Mouse (Mus musculus) cortical plate, adult 2 months (tissue): ENCODE results near the gene Iqck.

Experiments
- CTCF ChIP-seq: fragments of 200-500 bp; IDR thresholded peaks from 2 replicates; pipeline ENCODE4 v1.5.1; 2011; ENCODE audit warnings: mild to moderate bottlenecking, control low read depth, low read length; ENCODE audit not compliant: insufficient read depth; ENCODE audit errors: extremely low read depth
- POLR2A ChIP-seq: fragments of 200-500 bp; IDR thresholded peaks from 2 replicates; pipeline ENCODE4 v1.6.1; 2011; ENCODE audit warnings: mild to moderate bottlenecking, low read length, control low read depth; ENCODE audit not compliant: insufficient read depth; ENCODE audit errors: extremely low read depth

- TF ChIP-seq POLR2A (no peak), CTCF (no peak)
Measured at GRCm38 (mm10) chr7:118807899-118808298, 47.7 kb upstream of the Iqck start.
